Mouse (Mus musculus) A20 (cell line): ENCODE data around the gene Tnfsf18.
A peak's percentile ranks its signal among the peaks of the same experiment; 100 is the strongest.

ENCODE experiments used
- DNase-seq: peaks from one replicate; pipeline ENCODE4 v3.0.0-alpha.2; 2011; ENCODE audit warnings: low read depth, low spot score

The Tnfsf18 gene

DNA sequence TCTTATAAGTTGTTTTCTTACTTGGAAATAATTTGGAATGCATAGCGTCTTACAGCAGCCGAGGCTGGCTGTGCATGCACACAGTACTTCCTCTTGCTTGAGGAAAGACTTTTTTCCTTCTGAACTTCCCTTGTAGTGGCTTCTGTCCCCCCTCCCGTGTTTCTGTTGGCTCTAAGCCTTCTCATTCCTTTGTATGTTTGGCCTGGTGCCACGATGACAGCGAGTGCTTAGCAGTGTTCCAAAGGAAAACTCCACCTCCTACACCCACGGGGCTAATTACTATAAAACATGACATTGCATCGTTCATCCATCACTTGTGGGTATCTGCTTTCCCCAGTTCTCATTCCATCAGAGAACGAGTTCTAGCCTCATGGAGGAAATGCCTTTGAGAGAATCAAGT, at the start of gene Tnfsf18:
TSS of gene Tnfsf18 (plus strand) at position 313 of the 400 bp plus-strand sequence.
- DNase-seq: no peak

DNA sequence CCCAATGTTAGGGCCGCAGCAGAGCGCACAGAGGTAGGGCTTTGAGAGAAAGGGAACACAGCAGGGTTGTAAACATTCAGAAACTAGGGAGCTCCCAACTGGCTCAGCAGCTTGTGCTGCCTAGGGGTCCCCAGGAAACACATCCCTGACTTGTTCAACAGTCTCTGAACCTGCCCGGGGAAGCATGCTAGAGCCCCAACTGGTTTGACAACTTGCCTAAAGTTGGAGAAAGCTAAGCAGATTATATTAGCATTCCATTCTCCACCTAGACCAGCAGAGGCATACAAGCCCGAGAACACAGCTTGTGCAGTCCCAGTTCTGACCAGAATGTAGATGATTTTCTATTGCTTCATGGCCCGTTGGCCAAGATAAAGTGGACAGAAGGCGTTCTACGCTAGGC, 49.6 kb upstream of the Tnfsf18 start:
- no peak for DNase-seq

DNA sequence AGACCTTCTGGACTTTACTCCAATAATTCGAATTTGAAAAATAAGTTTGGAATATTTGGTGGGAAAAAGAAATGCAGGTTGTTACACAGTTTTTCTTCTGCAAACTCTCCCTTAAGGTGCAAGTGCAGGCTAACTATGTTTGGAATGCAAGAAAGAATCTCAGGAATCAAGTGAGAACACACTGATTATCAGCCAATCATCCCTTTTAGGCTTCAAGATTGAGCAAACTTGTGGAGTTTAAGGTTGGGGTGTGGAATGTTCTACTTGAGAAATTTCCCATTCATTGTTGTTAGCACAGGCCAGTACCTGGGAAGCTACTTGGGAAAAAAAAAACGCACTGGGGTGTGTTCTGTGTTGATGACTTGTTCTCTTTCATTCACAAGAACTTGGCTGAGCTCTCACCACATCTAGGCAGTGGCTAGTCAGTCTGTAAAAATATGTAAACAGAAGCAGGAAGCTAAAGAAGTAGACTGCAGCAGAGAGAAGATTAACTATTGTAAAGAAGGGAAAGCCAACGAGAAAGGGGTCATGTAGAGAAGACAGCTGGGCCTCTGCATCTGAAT, 42.7 kb upstream of the Tnfsf18 start:
- no peak for DNase-seq

DNA sequence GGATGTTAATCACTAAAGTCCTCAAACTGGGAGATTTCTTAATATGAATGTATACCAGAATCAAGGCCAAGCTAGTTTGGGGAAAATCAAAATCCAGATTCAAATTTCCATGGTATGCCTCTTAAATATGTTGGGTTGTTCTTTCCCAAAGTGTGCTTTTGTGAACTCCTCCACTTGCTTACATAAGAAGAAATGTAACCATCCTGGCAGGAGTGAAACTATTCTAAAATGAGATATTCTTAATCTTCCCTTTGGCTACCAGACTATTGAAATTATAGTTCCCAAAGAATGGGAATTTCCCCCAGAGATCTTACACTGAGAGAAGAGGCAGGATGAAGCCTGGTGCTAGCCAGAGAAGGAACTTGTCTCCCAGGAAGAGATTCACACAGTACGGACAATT, 42.2 kb upstream of the Tnfsf18 start:
- no peak for DNase-seq

DNA sequence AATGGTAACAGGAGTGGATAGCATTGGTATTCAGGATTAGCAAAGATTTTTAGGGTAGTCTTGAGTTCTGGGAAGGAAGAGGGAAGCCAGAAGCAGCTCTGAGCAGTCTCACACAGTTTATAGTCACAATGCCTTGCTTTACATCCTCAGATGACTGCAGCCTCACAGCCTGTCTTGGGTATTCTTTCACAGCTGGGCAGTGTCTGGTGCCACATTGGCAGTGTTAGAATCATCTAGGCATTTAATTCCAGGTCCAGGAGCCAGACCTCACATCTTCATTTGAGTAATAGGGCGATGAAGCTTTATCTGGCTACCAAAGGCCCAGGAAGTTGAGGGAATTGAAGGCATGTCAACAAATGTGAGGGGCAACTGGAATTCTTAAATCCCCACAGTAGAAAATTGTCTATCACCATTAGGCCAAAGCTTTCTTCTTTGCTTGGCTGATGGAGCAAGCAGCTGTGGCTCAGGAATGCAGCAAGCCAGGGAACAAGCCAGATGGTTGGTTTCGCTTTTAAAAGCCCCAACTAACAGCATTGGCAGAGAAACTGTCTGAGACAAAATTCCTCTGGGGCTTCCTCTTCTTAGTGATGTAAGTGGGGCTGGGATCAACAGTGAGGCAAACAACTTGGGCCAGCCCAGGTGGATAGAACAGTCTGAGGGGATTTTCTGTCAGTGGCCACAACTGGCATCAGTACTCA, 30.9 kb upstream of the Tnfsf18 start:
- DNase-seq: no peak

DNA sequence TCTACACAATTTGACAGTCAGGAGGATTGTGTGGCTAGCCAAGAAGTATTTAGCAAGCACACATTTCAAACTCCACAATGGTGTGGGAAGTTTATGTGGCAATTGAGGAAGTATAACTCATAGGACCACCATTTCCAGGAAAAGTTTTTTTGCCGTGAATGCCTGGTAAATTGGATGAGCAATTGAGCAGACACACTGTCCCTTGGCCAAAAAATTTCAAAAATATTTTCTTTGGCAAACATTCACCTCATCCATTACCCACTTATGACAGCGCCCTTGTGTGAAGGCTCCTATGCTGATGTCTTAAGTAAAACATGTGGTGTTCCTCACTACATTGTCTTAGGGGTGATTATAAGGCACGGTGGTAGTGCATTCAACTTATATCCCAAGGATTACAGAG, 17.2 kb upstream of the Tnfsf18 start:
- DNase-seq: no peak

DNA sequence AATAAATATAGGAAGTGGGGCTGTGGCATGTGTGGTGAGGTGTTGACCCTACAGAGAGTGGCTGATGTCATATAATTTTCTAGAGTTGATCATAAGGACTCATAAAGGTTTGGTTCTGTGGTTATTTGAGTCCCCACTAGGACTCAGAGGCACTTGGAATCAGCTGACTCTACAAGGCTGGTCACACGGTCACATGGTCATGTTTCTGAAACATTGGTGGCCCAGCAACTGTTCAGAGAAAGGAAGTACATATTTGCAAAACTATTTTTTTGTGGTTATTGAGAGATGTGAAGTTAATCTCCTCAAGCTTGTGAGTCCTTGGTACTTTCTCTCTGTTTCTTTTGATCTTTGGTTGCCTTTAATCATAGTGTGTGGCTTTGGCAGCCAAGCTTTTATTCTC, 14.6 kb upstream of the Tnfsf18 start:
- no peak for DNase-seq

DNA sequence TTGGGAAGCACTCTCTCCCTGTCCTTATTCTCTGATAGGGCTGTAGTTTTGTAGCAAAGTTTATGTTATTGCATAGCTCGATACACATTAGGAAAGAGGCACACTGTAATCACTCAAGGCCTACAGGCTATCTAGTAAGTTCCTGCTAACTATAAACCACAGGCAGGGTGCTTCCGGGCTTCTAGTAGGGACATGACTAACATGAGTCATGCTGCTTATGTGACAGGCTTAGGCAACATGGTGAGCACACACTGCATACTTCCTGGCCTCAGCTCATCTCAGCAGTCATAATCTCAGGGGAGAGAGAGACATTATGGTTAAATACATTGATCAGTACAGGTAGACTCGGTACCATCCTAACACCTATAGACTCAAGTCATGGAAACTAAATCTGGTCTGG, 12.2 kb upstream of the Tnfsf18 start:
- no peak for DNase-seq

DNA sequence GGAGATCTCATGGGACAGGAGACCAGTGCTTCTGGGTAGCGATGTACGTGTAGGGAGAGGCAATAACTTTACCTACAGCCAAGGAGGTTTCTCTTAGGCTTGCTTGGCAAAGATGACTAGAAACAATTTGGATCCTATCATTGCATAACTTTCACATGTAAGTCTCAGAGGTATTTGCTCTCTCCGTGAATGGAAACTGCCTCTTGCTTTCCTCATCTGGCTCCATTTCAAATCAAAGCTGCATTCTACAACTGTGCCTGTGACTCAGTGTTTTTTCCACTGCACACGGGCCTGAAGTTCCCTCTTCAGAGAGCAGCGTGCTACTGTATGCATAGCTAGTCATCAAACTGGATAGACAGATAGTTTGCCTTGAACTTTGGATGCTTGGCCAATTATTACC, 7.4 kb upstream of the Tnfsf18 start:
- no peak for DNase-seq

DNA sequence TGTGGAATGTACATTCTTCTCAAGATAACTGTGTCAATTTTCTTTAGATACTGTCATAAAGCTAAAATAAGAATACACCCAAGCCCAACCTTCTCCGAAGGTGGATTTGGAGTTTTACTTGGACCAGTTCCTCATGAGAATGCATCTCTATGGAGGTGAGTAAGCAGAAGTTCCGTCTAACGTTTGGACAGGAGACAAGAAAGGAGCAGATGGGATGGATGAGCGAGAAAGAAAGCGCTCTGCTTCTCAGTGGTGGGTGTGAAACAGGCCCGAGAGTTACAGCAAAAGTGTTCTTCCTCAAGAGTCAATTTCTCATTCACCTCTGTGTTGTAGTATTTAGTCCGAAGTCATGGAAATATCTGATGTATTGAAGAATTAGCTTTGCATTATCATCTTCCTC, 2.7 kb upstream of the Tnfsf18 start:
- DNase-seq: no peak

DNA sequence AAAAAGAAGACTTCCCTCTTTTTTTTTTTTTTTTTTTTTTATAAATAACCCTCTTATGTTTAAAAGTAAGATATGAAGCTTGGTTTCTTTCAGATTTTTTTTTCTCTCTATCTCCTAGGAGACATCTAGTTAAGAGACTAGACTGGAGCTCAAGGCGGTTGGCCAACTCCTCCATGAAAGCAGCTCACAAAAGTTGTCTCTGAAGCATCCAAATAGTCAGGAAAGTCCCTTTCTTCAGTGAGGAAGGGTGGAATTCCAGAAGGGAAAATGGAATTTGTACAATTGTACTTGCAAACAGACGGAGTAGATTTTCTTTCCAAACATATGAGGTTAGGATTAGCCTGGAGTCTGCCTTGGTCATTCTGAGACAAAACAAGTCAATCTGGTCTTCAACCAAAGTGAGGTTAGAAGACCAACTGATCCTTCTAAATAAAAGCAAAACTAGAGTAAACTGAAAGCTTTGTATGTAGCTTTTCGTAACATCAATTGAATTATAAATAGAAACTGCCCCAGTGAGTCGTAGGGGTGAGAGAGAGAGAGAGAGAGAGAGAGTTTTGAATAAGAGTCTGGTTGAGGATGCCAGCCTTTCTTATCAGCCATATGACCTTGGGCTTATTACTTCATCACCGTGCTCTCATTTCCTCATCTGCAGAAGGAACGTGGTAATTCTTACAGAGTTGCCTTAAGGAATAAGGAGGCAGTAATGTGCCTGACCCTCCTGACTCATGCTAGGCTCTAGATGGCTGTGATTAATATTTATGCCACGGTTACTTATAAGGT, 2.6 kb downstream of the Tnfsf18 start:
- DNase-seq: no peak

DNA sequence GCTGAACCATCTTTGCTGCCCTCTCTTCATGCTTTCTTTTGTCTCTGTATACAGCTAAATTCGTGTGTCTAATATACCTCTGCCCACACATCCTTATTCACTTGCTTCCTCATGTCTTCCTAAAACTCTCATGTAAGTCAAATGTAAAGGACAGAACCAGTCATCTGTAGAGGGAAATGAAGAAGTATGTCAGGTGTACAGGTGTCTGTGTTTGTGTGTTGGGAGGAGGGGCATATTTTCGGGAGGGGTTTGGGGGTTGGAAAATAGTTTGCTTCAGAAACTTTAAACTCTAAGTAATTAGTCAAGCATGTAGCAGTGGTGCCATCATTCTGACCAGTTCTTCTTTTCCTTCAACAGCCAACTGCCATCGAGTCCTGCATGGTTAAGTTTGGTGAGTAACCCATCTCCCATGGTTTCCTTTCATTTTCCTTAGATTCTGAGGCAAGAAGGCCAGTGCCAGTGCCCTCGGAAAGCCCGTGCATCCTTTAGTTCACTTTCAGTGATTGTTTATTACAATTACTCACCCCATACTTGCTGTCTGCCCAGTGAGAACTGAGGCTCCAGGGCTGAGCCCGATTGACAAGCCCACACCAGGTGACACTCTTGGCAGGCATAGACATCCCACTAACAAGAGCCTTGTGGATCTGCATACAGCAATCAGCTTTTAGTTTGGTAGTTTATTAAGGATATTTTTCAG, 5.8 kb downstream of the Tnfsf18 start:
- DNase-seq: peak; percentile 84

DNA sequence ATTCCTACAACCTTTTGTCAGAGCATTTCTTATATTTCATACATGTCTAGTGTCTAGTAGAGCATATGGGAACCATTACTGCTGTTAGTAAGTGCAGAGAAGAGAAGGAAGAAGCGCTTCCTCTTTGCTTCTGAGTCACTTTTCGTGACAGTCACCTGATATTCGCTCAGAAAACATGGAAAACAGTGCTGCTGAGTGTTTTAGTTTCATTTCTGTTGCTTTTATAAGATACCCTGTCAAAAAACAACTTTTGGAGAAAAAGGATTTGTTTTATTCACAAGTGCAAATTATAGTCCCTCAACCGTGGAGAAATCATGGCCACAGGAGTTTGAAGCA, 6.3 kb downstream of the Tnfsf18 start:
- peak; percentile 80 for DNase-seq

DNA sequence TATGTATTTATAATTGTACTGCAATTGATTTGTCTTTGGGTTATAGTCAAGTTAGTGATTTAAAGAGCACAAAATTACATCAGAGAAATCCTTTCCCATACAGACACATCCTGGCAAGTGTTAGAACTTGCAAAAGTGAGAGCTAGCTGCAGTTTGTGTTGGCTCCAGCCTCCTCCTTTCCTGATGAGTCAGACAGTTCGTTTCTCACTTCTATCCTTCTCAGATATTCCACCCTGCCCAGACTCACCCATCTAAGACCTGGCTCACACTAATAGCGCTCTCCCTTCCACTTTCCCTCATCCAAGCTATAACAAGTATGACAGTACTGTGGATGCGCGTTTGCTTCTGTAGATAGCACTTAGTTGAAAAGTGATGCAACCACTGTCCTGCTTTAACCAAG, 11.9 kb downstream of the Tnfsf18 start:
- DNase-seq: no peak

DNA sequence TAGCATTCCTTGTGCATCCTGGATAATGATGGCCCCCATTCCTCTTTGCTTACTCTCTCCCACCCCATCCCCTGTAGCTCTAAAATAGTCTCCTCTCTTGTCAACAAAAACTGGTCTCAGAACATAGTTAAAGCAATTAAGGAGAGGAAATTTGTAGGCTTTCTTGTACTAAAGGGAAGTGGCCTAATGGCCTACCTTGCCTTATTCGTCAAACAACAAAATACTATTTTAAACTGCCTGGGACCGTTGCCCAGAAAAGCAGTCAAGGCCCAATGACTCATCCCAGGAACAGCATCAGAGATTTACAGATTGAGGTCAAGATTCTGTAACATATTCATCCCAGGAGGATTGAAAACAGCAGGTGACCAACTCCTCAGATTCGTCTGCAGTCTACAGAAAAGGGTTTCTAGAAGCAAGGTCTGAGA, 13.2 kb downstream of the Tnfsf18 start:
- DNase-seq: no peak

DNA sequence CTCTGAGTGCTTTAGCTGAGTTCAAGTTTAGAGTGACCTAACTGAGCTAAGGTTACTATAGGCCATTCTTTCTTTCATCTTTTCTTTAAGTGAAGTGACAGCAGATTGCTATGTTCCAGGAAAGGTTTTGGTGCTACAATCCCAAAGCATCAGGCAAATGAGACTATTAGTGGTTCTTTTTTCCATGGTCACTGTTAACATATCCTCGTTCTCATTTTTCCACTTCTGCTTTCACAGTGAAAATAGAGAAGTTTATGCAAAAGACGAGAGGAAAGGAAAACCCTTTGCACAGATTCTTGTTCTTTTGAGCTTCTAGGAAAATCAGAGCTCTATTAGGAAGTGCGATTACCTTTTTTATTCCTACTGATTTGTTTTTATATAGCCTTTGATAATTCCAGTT, 22.9 kb downstream of the Tnfsf18 start:
- no peak for DNase-seq

DNA sequence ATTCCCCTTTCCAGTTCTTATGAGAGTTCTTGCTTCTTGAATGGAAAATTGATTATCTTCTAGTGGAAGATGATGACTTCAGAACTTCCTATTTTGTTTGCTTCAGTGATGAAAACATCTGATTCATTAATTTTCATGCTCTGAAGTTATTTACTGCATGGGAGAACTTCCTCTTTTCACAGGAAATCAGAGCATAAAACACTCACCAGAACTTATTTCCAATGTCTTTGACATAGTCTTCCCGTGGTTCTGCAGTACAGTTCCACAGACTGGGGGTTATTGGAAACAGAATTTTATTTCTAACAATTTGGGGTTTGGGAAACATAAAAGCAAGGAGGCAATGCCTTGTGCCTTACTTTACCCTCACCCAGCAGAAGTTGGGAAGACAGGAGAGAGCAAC, 25.8 kb downstream of the Tnfsf18 start:
- peak; percentile 30 for DNase-seq

DNA sequence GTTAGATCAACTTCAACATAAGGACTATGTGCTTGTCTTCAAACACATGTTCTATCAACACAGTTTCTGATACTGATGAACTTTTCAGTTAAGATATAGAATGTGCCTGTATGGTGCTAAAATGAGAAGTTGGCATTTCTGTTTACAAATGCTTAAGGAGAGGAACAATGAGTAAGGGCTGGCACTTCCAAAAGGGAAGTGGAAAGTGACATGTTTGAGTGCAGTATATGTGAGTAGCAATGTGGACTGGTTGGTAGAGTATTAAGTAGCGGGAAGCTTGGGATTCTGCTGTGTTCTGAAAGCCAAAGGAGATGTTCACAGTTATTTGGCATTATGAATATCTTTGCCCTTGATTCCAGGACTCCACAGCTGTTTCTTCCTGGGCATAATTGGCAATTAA, 33.7 kb downstream of the Tnfsf18 start:
- DNase-seq: no peak

DNA sequence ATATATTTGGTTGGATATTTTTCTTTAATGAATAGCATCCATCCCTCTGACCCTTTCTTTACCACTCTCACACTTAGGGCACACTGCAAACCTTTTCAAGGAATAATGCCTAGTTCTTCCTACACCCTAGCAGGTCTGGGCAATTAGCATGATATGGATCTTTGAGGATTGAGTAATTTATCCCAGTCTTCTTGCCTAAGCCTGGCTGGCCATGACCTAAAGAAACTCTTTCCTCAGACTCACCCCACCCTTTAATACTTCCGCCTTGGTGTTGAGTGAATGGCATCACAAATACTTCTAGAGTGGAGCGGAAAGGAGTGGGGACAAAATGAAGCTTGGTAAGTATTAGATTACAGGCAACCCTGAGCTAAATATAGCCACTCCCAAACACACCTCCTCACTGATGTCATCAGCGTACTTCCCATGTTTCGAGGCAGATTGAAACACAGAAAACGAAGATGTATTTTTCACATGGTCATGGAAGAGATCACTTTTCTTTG, 56.2 kb downstream of the Tnfsf18 start:
- DNase-seq: no peak

DNA sequence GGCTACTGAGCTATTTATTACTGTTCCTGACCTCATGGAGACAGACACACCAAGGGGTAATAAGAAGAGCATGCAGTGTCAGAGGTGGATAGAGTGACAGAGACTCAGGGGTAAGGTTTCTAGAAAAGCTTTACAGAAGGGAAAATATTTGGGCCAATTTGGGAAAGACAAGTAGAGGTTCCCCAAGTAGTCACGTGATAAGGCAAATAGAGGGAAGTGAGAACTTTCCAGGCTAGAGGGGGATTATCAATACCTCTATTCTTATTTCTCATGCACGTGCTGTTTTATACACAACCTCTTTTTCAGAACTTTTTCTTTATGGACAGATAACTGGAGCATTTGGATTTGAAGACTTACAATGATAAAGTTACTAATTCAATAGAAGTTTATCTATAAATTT, 57.6 kb downstream of the Tnfsf18 start:
- peak; percentile 4 for DNase-seq
